Mouse (Mus musculus) frontal cortex, adult 2 months (tissue): ENCODE measurements around the gene Frrs1l. TPM values are rescaled to one million over a fixed set of nuclear protein-coding genes. Genes with fewer than 3 reads are reported as not detected.
A peak's percentile ranks its signal among the peaks of the same experiment; 100 is the strongest.

Source experiments
- DNase-seq, 2 experiments: peaks; one replicate each; pipeline ENCODE4 v3.0.0; 2022; ENCODE audit warnings: low spot score in 1 of 2; ENCODE audit errors: extremely low spot score in 1 of 2
- polyA plus RNA-seq: library from polyadenylated mRNA; depleted of rRNA; stranded (reverse); fragments of >200 nt; gene quantifications from 2 replicates; pipeline ENCODE4 v1.2.3, GENCODE M21; 2012; rRNA removed

Gene Frrs1l
- polyA plus RNA-seq, 1 experiment, result 79.7 TPM

- no peak for DNase-seq
Measured at GRCm38 (mm10) chr4:56915732-56916325, 74.4 kb downstream of the Frrs1l start.

GRCm38 (mm10) chr4:56914761-56915160, 75.4 kb downstream of the Frrs1l start:
- no peak for DNase-seq

- no peak for DNase-seq
Measured at GRCm38 (mm10) chr4:56914338-56914737, 75.9 kb downstream of the Frrs1l start.

GRCm38 (mm10) chr4:56912382-56913001, 77.7 kb downstream of the Frrs1l start:
- no peak for DNase-seq

- DNase-seq, result peak; percentile 25 to 33
Measured at GRCm38 (mm10) chr4:56909568-56909967, 80.6 kb downstream of the Frrs1l start.

- no peak for DNase-seq
Measured at GRCm38 (mm10) chr4:56907671-56908070, 82.5 kb downstream of the Frrs1l start.

Other genes starting within 250 kb of the Frrs1l start
- gene Actl7b, start 248.9 kb downstream of the Frrs1l start, polyA plus RNA-seq, result 0.06 and 0.11 TPM in 2 replicates
- not detected in 2 replicates for gene Actl7a, start 247.0 kb downstream of the Frrs1l start, polyA plus RNA-seq
- 65.2 and 67.4 TPM in 2 replicates for gene Elp1, start 188.1 kb downstream of the Frrs1l start, polyA plus RNA-seq
- gene Fam206a, start 188.0 kb downstream of the Frrs1l start, polyA plus RNA-seq, result 12.3 and 12.5 TPM in 2 replicates
- gene Ctnnal1, start 125.2 kb downstream of the Frrs1l start, polyA plus RNA-seq, result 21.6 and 23.9 TPM in 2 replicates
- gene Tmem245, start 43.0 kb downstream of the Frrs1l start, polyA plus RNA-seq, result 13.7 and 14.1 TPM in 2 replicates
- gene Epb41l4b, start 153.0 kb upstream of the Frrs1l start, polyA plus RNA-seq, result 15.5 and 17.4 TPM in 2 replicates